Mouse (Mus musculus) urinary bladder, postnatal 25 days (tissue): ENCODE data around the gene Cdhr2.

Experiments
- DNase-seq: peaks from one replicate; pipeline ENCODE4 v3.0.0; 2022; ENCODE audit warnings: low spot score

Cdhr2 gene

GRCm38 (mm10) chr13:54783698-54784097, 82.4 kb downstream of the Cdhr2 start, which contains the start of gene Eif4e1b:
Eif4e1b (plus strand) TSS chr13:54783998.
- DNase-seq: no peak
